In the genomic region with DNA sequence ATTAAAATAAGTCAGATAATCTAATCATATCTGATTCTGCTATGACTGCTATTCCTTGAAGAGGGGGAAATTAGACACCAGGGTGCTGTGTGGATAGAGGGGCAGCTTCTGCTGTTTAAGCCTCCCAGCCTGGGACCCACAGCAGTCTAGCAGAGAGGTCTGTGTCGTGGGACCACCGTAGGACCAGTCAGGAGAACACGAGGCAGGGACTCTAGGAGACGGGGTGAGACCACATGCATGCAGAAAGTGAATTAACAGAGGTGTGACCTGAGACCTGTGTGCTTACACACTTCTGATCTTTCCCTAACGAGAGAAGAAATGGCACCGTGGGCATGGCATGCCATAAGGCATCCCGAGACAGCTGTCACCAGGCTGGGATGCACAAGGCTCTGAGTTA, we compare ENCODE assay signal across 20 mouse cellular contexts.
DNase-seq lines count a peak whose midpoint lies in the region; ATAC-seq and TF ChIP-seq lines count a peak whose summit lies in the region.
"Had no signal": no experiment of that assay in that cellular context is flagged by ENCODE, and none has a peak within 500 bp of the region (broad histone marks: within the 10 kb centered on the region; RNA-seq: fewer than 3 reads in every experiment).

No protein-coding gene starts in this region.

- H3K9me3 ChIP-seq in forebrain, embryonic 10.5 days, result no peaks in the 10 kb centered on the region
- no peaks in the 10 kb centered on the region for H3K9me3 ChIP-seq in forebrain, postnatal 0 days (ENCODE audit: low read length)
- H3K9me3 ChIP-seq in intestine, embryonic 16.5 days (ENCODE audit: control insufficient read depth, low read length), result no peaks in the 10 kb centered on the region
- no peaks in the 10 kb centered on the region for H3K9me3 ChIP-seq in intestine, embryonic 15.5 days
- no peaks in the 10 kb centered on the region for H3K9me3 ChIP-seq in neural tube, embryonic 11.5 days (ENCODE audit: control insufficient read depth, low read length)
- H3K9me3 ChIP-seq: heart, embryonic 15.5 days; midbrain, embryonic 13.5 days had no signal

- no peak overlapping the region for H3K9ac ChIP-seq in forebrain, postnatal 0 days
- no peak overlapping the region for H3K9ac ChIP-seq in intestine, embryonic 16.5 days (ENCODE audit: low read depth, low read length)
- no peak overlapping the region for H3K9ac ChIP-seq in intestine, embryonic 15.5 days
- H3K9ac ChIP-seq in neural tube, embryonic 11.5 days (ENCODE audit: low read length), result no peak overlapping the region
- H3K9ac ChIP-seq: heart, embryonic 15.5 days; midbrain, embryonic 13.5 days had no signal

- H3K27ac ChIP-seq in forebrain, embryonic 10.5 days, result 0 out of 2 replicates have a peak overlapping the region, but pooled peaks have one; percentile 2
- H3K27ac ChIP-seq in forebrain, postnatal 0 days (ENCODE audit: low read depth, low read length), result no peak overlapping the region
- no peak overlapping the region for H3K27ac ChIP-seq in intestine, embryonic 16.5 days (ENCODE audit: low read length)
- H3K27ac ChIP-seq in intestine, embryonic 15.5 days, result no peak overlapping the region
- H3K27ac ChIP-seq in neural tube, embryonic 11.5 days (ENCODE audit: low read depth, low read length), result peak overlapping the region; percentile 31; the same call in 1 of the 2 replicates
- H3K27ac ChIP-seq: heart, embryonic 15.5 days; macrophage; midbrain, embryonic 13.5 days had no signal

- no peak overlapping the region for H3K4me2 ChIP-seq in forebrain, postnatal 0 days (ENCODE audit: low read depth)
- no peak overlapping the region for H3K4me2 ChIP-seq in intestine, embryonic 16.5 days (ENCODE audit: low read depth, low read length)
- no peak overlapping the region for H3K4me2 ChIP-seq in intestine, embryonic 15.5 days (replicated peaks)
- no peak overlapping the region for H3K4me2 ChIP-seq in neural tube, embryonic 11.5 days (ENCODE audit: low read depth)
- H3K4me2 ChIP-seq: heart, embryonic 15.5 days; midbrain, embryonic 13.5 days had no signal

- WGBS in forebrain, embryonic 10.5 days, result 76% methylated on average over 7 of the region's 7 CpGs
- 67% methylated on average over 7 of the region's 7 CpGs for WGBS in forebrain, postnatal 0 days
- 74% methylated on average over 7 of the region's 7 CpGs for WGBS in intestine, embryonic 16.5 days
- WGBS in intestine, embryonic 15.5 days, result 86% methylated on average over 7 of the region's 7 CpGs
- WGBS in neural tube, embryonic 11.5 days, result 67% methylated on average over 7 of the region's 7 CpGs

- H3K4me1 ChIP-seq in forebrain, embryonic 10.5 days, result peaks cover 37% of the 10 kb centered on the region
- H3K4me1 ChIP-seq in forebrain, postnatal 0 days (ENCODE audit: insufficient read depth), result no peaks in the 10 kb centered on the region
- H3K4me1 ChIP-seq in intestine, embryonic 16.5 days (ENCODE audit: control insufficient read depth, insufficient read depth, low read length), result peaks cover 2% of the 10 kb centered on the region; the same call in 1 of the 2 replicates
- peaks cover 8% of the 10 kb centered on the region; the same call in 1 of the 2 replicates for H3K4me1 ChIP-seq in intestine, embryonic 15.5 days (replicated peaks)
- no peaks in the 10 kb centered on the region for H3K4me1 ChIP-seq in neural tube, embryonic 11.5 days (ENCODE audit: control insufficient read depth, insufficient read depth, low read length)

- DNase-seq in forebrain, embryonic 10.5 days (ENCODE audit: extremely low spot score, low spot score), result no peak
- no peak for DNase-seq in forebrain, postnatal 0 days
- no peak for DNase-seq in neural tube, embryonic 11.5 days (ENCODE audit: low spot score)
- no peak for DNase-seq in neural tube, embryonic 10.5 days (ENCODE audit: extremely low spot score, low spot score)
- no peak for DNase-seq in right cerebral cortex, adult 2 months (ENCODE audit: low spot score in 2 of 2)
- no peak for DNase-seq in kidney, adult 18-20 months
- DNase-seq: adrenal gland, adult 2 months; cerebellum, adult 8-10 months; heart, adult 11 months; heart, postnatal 4 days; kidney, adult 8-10 months; kidney, postnatal 14 days; lung, adult 18-20 months; right cerebral cortex, adult 18-20 months; thymus, postnatal 25 days had no signal

- TF ChIP-seq CTCF in forebrain, postnatal 0 days (IDR thresholded peaks at IDR 0.05; ENCODE audit: low read depth), result no peak

- no peaks in the 10 kb centered on the region for H3K36me3 ChIP-seq in forebrain, embryonic 10.5 days (replicated peaks)
- H3K36me3 ChIP-seq in forebrain, postnatal 0 days (ENCODE audit: insufficient read depth), result no peaks in the 10 kb centered on the region
- H3K36me3 ChIP-seq in intestine, embryonic 16.5 days (ENCODE audit: control insufficient read depth, insufficient read depth, low read length), result no peaks in the 10 kb centered on the region
- no peaks in the 10 kb centered on the region for H3K36me3 ChIP-seq in intestine, embryonic 15.5 days
- no peaks in the 10 kb centered on the region for H3K36me3 ChIP-seq in neural tube, embryonic 11.5 days (ENCODE audit: control insufficient read depth, insufficient read depth, low read length)
- H3K36me3 ChIP-seq: heart, embryonic 15.5 days; midbrain, embryonic 13.5 days had no signal

- no peak overlapping the region for H3K4me3 ChIP-seq in forebrain, embryonic 10.5 days
- H3K4me3 ChIP-seq in forebrain, postnatal 0 days (ENCODE audit: low read depth, low read length), result no peak overlapping the region
- H3K4me3 ChIP-seq in intestine, embryonic 16.5 days (ENCODE audit: low read length), result no peak overlapping the region
- no peak overlapping the region for H3K4me3 ChIP-seq in intestine, embryonic 15.5 days (replicated peaks)
- H3K4me3 ChIP-seq in neural tube, embryonic 11.5 days (ENCODE audit: low read depth, low read length), result no peak overlapping the region
- H3K4me3 ChIP-seq: heart, embryonic 15.5 days; midbrain, embryonic 13.5 days had no signal

- no peaks in the 10 kb centered on the region for H3K27me3 ChIP-seq in forebrain, embryonic 10.5 days (ENCODE audit: poor library complexity, severe bottlenecking)
- no peaks in the 10 kb centered on the region for H3K27me3 ChIP-seq in forebrain, postnatal 0 days (ENCODE audit: insufficient read depth, low read length)
- H3K27me3 ChIP-seq in intestine, embryonic 16.5 days (replicated peaks; ENCODE audit: control insufficient read depth, insufficient read depth, low read length), result no peaks in the 10 kb centered on the region
- H3K27me3 ChIP-seq in intestine, embryonic 15.5 days (replicated peaks), result no peaks in the 10 kb centered on the region
- no peaks in the 10 kb centered on the region for H3K27me3 ChIP-seq in neural tube, embryonic 11.5 days (ENCODE audit: control insufficient read depth, insufficient read depth, low read length)
- H3K27me3 ChIP-seq: heart, embryonic 15.5 days; midbrain, embryonic 13.5 days had no signal

- ATAC-seq in forebrain, postnatal 0 days, result no peak
- ATAC-seq in intestine, embryonic 16.5 days, result 0 out of 2 replicates have a peak, but pooled peaks have one; percentile 16
- ATAC-seq in intestine, embryonic 15.5 days, result no peak
- ATAC-seq in neural tube, embryonic 11.5 days (ENCODE audit: insufficient read depth, low FRiP score, low TSS enrichment), result no peak
- ATAC-seq: midbrain, embryonic 13.5 days had no signal

Comparison
In these comparisons a context has a peak if more than half of its experiments do, and no peak if none do; other contexts are left out.
1. H3K27ac ChIP-seq: peak in forebrain, embryonic 10.5 days (single experiment) and neural tube, embryonic 11.5 days (single experiment); none in forebrain, postnatal 0 days (single experiment), intestine, embryonic 16.5 days (single experiment) and intestine, embryonic 15.5 days (single experiment).